Mouse (Mus musculus) left cerebral cortex, adult 2 months (tissue): Measurements from ENCODE around the gene Olfr1511. TPM values are rescaled to one million over a fixed set of nuclear protein-coding genes. Genes with fewer than 3 reads are reported as not detected.
"Not testable (repeated sequence)": the region's sequence is repeated elsewhere in the genome, so short reads cannot be mapped to it uniquely, and the experiment has no call there.

Experiments
- DNase-seq, 2 experiments: peaks; one replicate each; pipeline ENCODE4 v3.0.0; 2021 to 2022; ENCODE audit warnings: low spot score in 2 of 2, mixed read lengths in 1 of 2; ENCODE audit errors: extremely low spot score in 1 of 2
- H3K27ac ChIP-seq: fragments of 200-600 bp; 2 replicates; pipeline ENCODE4 v1.8.1; 2022
- H3K4me3 ChIP-seq: fragments of 200-600 bp; 2 replicates; pipeline ENCODE4 v1.8.1; 2022
- CTCF ChIP-seq: fragments of 200-600 bp; IDR thresholded peaks from 2 replicates; pipeline ENCODE4 v1.8.1; 2022; ENCODE audit warnings: antibody characterized with exemption, mild to moderate bottlenecking, moderate library complexity
- intact Hi-C: fragments of 180-260 bp; cut with DNase I; formaldehyde crosslinking; loops from one replicate; pipeline ENCODE4 v1.15.1; 2025
- long read RNA-seq, 2 experiments: library from polyadenylated mRNA; stranded (forward); transcript quantifications; one replicate each; pipeline ENCODE4 v2.0.0; 2021; ENCODE audit warnings: borderline mapping rate in 2 of 2
- total RNA-seq, 2 experiments: library from RNA; stranded (reverse); gene quantifications; 2 replicates each; pipeline ENCODE4 v1.2.3; 2021

Gene Olfr1511
- not detected for total RNA-seq
- long read RNA-seq, experiment 1: 0 reads
- long read RNA-seq, experiment 2: 0 reads

DNA sequence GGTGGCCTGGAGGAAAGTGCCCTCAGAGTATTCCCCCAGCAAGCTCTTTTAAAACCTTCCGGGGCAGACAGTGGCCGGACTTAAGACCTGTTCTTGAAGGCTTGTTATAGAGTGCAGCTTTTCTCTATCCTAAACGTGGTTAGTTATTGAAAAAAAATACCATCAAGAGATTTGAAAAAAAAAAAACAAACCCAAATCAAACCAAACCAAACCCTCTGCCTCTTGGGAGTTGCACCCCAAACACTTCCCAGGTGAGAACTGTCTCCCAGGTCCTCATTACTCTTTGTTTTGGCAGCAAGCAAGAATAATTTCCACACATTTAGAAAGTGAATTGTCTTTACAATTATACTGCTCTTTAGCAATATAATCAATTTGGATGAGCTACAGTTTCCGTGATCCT lies at the start of gene Olfr1511:
Gene Olfr1511 (minus strand): TSS at position 101 of the 400 bp plus-strand sequence.
- intact Hi-C loops: no loop called here
- no peak for DNase-seq
- Histone ChIP-seq H3K27ac (no peak within 1 kb of the TSS), H3K4me3 (no peak within 1 kb of the TSS)
- no peak for TF ChIP-seq CTCF

DNA sequence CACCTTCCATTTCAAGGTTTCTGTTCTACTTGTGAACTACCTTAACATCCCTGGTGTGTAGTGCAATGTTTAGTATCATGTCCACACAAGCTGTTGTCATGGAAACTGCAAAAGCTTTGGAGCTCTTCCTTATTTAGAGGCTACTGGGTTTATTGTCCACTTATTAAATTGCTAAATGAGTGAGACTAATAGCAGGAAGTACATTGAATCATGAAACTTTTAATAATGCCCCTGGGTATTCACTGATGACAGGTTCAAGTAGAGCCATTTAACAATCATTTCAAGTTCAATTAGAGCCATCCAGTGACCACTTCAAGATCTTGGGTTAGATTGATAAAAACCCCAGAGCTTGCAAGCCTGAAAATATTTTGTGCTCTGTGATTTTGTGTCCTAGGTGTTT lies 45.5 kb upstream of the Olfr1511 start, which contains the start of gene Olfr1509:
Gene Olfr1509 (plus strand): TSS at position 301 of the 400 bp plus-strand sequence.
- no peak within 1 kb of the TSS for H3K4me3 ChIP-seq
- no peak for TF ChIP-seq CTCF
- intact Hi-C loops: no loop called here
- H3K27ac ChIP-seq: no peak within 1 kb of the TSS
- no peak for DNase-seq

- no peak for TF ChIP-seq CTCF
- H3K27ac ChIP-seq: no peak overlapping the region
- no peak overlapping the region for H3K4me3 ChIP-seq
- DNase-seq: no peak
- intact Hi-C loops: no loop called here
These were observed 30.5 kb upstream of the Olfr1511 start for GRCm38 (mm10) chr14:52427686-52428085.

DNA sequence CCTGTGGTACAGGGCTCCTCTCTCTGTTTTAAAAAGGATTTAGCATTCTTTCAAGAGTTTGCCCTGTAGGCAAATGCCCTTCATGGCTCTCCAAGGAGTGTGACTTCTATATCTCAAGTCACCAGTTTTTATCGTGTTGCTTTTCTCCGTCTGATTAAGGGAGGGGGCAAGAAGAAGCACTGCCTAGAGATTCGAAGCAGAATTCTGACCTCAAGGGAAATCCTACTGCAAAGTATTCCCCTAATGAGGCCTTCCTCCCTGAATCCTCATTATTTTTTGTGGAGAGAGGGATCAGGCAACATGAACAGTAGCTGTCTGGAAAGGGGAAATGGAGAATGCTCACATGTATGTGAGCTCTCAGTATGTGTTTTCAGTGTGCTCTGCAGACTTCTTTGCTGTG lies 17.1 kb upstream of the Olfr1511 start, which contains the start of gene Olfr1510:
Gene Olfr1510 (minus strand): TSS at position 101 of the 400 bp plus-strand sequence.
- DNase-seq: no peak
- no peak for TF ChIP-seq CTCF
- intact Hi-C loops: no loop called here
- H3K27ac ChIP-seq: no peak within 1 kb of the TSS
- H3K4me3 ChIP-seq: no peak within 1 kb of the TSS

GRCm38 (mm10) chr14:52410142-52410919 lies 13.2 kb upstream of the Olfr1511 start:
- intact Hi-C loops, DNase-seq, H3K4me3 ChIP-seq, H3K27ac ChIP-seq: not testable (repeated sequence)

GRCm38 (mm10) chr14:52390084-52390848 lies 6.9 kb downstream of the Olfr1511 start:
- H3K4me3 ChIP-seq, H3K27ac ChIP-seq, DNase-seq, intact Hi-C loops: not testable (repeated sequence)

DNA sequence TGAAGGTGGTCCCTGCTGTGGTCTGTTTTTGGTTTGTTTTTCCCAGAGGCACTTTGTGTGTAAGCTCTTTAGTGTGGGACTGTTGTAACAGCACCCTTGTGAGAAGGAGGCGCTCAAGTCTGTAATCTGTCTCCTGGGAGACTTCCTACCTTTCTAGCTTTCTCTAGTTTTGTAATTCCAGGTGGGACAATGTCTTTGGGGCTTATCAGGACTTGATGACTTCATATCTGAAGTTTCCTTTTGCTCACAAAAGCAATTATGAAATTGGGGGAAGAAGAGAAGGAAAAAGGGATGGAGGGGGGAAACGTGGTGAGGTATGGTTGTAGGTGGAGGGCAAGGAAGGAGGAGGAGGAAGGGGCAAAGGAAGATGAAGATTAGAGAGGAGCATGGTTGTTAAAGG lies 18.1 kb downstream of the Olfr1511 start, which contains the start of gene Olfr1512:
Gene Olfr1512 (minus strand): TSS at position 101 of the 400 bp plus-strand sequence.
- Histone ChIP-seq H3K4me3 (no peak within 1 kb of the TSS), H3K27ac (no peak within 1 kb of the TSS)
- DNase-seq: no peak
- intact Hi-C loops: no loop called here
- no peak for TF ChIP-seq CTCF

DNA sequence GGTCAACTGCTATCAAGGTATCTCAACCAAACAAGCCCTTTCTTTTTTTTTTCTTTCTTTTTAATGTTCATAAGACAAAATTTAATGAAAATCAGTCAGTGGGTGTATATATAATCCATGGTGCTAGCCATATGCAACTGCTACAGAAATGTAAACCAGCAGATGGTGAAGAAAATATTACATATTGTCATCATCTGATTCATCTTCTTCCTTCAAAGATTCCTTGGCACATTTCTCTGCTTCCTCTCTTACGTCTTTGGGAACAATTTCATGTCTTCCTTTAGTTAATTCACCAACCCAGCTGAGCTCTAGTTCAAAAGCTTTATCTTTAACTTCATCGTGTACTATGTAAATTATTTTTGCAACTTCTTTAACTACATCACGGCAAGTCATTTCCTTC lies 28.4 kb downstream of the Olfr1511 start:
- no peak for DNase-seq
- intact Hi-C loops: no loop called here

GRCm38 (mm10) chr14:52356308-52356707 lies 40.9 kb downstream of the Olfr1511 start, which contains the start of gene Olfr1513:
TSS of gene Olfr1513 (minus strand) at chr14:52356408.
- no peak within 1 kb of the TSS for H3K27ac ChIP-seq
- H3K4me3 ChIP-seq: no peak within 1 kb of the TSS
- TF ChIP-seq CTCF: no peak
- intact Hi-C loops: no loop called here
- no peak for DNase-seq

More for the DNA sequence above, 28.4 kb downstream of the Olfr1511 start:
- no peak overlapping the region for H3K27ac ChIP-seq
- no peak overlapping the region for H3K4me3 ChIP-seq
- TF ChIP-seq CTCF: no peak

Other genes with a start within 250 kb of the Olfr1511 start
- 10 to 100 TPM; 52.5 to 54.7 TPM for gene Supt16, start 200.0 kb downstream of the Olfr1511 start, total RNA-seq
- 100 to 1,000 TPM; 115 to 122 TPM for gene Chd8, start 139.6 kb downstream of the Olfr1511 start, total RNA-seq
- 10 to 100 TPM; 62.6 to 66.0 TPM for gene Tox4, start 118.2 kb downstream of the Olfr1511 start, total RNA-seq
- gene Rab2b, start 117.8 kb downstream of the Olfr1511 start, total RNA-seq: 10 to 100 TPM; 35.8 to 37.2 TPM
- gene Mettl3, start 92.3 kb downstream of the Olfr1511 start, total RNA-seq: 10 to 100 TPM; 37.4 to 44.7 TPM
- 10 to 100 TPM; 31.9 to 33.0 TPM for gene Sall2, start 68.6 kb downstream of the Olfr1511 start, total RNA-seq
- not detected for gene Olfr1513, start 41.0 kb downstream of the Olfr1511 start, total RNA-seq
- not detected for gene Olfr1512, start 18.2 kb downstream of the Olfr1511 start, total RNA-seq
- not detected for gene Olfr1510, start 17.0 kb upstream of the Olfr1511 start, total RNA-seq
- gene Olfr1509, start 45.6 kb upstream of the Olfr1511 start, total RNA-seq: not detected
- not detected for gene Olfr1508, start 70.1 kb upstream of the Olfr1511 start, total RNA-seq
- gene Olfr1507, start 98.4 kb upstream of the Olfr1511 start, total RNA-seq: not detected